Mouse (Mus musculus): ENCODE data around the gene Defb48.

DNA sequence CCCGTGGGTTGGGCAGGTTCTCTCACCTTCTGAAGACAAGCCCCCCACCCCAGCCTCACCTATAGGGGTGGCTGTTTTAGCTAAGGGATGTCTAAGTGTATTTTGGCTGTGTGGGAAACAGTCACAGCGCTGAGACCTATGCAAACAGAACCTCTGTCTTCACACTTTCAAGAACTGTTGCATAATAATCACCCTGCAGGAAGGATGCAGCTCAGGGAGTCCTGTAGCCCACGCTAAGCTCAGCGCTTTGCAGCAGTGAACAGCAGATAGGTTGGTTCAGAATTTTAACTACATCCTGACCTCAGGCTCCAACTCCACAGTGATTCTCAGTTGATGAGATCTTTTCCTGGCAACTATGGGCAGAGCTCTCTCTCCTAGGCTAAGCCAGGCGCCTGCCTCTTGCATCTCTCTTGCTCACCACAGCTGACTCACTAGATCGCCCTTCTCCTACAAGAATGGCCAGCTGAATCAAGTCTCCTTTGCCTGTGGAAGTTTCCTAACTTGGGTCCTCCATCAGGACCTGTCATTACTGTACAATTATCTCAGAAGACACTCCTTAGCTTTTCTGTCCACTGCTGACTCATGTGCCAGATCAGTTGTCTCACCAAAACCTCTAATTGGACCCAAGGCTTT, 36.3 kb upstream of the Defb48 start:
- TF ChIP-seq CTCF (IDR thresholded peaks at IDR 0.05; ENCODE audit: low read depth) (no peak), EP300 (IDR thresholded peaks at IDR 0.05; ENCODE audit: low read depth) (no peak)

Data from heart, postnatal 0 days (tissue).